Mouse (Mus musculus) G1E (cell line): ENCODE results near the gene Ccnc. TPM values are rescaled to one million over a fixed set of nuclear protein-coding genes. Genes with fewer than 3 reads are reported as not detected.

Experiments used
- ATAC-seq: 2 replicates; pipeline ENCODE4 v1.8.0; 2016; ENCODE audit warnings: mild to moderate bottlenecking; ENCODE audit not compliant: insufficient number of reproducible peaks, poor library complexity, low FRiP score, severe bottlenecking; ENCODE audit errors: extremely low read depth
- DNase-seq: peaks from one replicate; pipeline ENCODE4 v3.0.0; 2012; ENCODE audit warnings: low spot score
- H3K27me3 ChIP-seq: 2 replicates; pipeline ENCODE4 v1.6.1; 2012; ENCODE audit warnings: mild to moderate bottlenecking, low read length, inconsistent platforms; ENCODE audit not compliant: insufficient read depth
- H3K36me3 ChIP-seq: replicated peaks from 2 replicates; pipeline ENCODE3; 2012; ENCODE audit warnings: mild to moderate bottlenecking, inconsistent platforms
- H3K4me1 ChIP-seq: 2 replicates; pipeline ENCODE4 v1.6.1; 2012; ENCODE audit warnings: low read depth, low read length, inconsistent platforms, mixed read lengths; ENCODE audit not compliant: insufficient read depth
- H3K4me3 ChIP-seq: 2 replicates; pipeline ENCODE4 v1.5.1; 2012; ENCODE audit warnings: low read depth, mild to moderate bottlenecking, inconsistent platforms, low read length, moderate library complexity, mixed read lengths
- H3K9me3 ChIP-seq: replicated peaks from 2 replicates; pipeline ENCODE4 v1.6.1; 2012; ENCODE audit warnings: inconsistent platforms
- CTCF ChIP-seq: IDR thresholded peaks from 2 replicates; pipeline ENCODE4 v1.5.1; 2012; ENCODE audit warnings: low read depth, low read length, inconsistent platforms, mixed read lengths
- GATA1 ChIP-seq: IDR thresholded peaks from 2 replicates; pipeline ENCODE4 v1.6.1; 2012; ENCODE audit warnings: borderline replicate concordance, low read length, inconsistent platforms, mixed read lengths
- GATA2 ChIP-seq: IDR thresholded peaks from 2 replicates; pipeline ENCODE4 v1.6.1; 2012; ENCODE audit warnings: low read depth, low read length, inconsistent platforms, borderline replicate concordance
- POLR2AphosphoS5 ChIP-seq: IDR thresholded peaks from 2 replicates; pipeline ENCODE4 v1.6.1; 2012; ENCODE audit warnings: low read depth, low read length, inconsistent platforms; ENCODE audit not compliant: insufficient replicate concordance
- TAL1 ChIP-seq: conservative IDR thresholded peaks from 2 replicates; pipeline ENCODE4 v1.6.1; 2012; ENCODE audit warnings: low read depth, low read length, inconsistent platforms, mixed read lengths
- polyA plus RNA-seq: library from polyadenylated mRNA; stranded (reverse); fragments of >175 nt; gene quantifications from 2 replicates; pipeline ENCODE4 v1.2.3, GENCODE M21; 2012
- total RNA-seq, 2 experiments: library from RNA; stranded (forward) in 1 of 2; stranded (reverse) in 1 of 2; fragments of 200-1000 nt in 1 of 2; fragments of >200 nt in 1 of 2; fragmentation: Nextera tagmentation in 1 of 2; gene quantifications; 2 replicates each; pipeline ENCODE4 v1.2.3; 2014 to 2017

Ccnc gene
- total and polyA plus RNA-seq, 3 experiments: 1.9 to 56.1 (median 46.1) TPM

DNA sequence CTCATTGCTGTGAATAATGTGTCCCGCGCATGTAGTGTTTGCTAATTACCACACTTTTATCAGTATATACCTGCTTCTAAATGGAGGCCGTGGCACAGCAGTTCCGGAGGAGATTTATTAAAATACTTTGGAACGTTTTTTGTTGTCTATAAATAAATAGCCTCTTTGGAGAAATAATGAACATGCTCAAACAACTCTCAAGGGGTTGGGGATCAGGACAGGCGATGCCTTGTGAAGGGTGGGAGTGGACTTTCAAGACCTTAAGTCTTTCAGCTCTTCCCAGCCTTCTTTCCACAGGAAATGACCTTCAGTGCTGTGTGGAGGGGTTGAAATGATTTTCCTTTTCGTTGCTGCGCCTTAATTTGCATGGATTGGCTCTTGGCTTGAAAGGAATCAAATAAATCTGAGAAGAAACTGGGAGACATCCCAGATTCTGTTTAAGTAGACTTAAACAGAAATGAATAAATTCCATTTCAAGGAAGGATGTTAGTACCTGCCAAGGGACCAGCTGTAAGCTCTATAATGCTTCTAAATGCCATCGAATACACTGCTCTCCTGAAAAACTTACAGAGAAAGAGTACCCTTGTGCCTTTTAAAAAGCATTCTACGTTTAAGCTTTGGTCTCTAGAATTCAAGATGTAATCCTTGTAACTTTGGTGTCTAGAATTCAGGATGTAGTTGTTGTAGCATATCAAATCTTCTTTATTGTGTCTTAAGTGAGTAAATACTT lies 44.9 kb upstream of the Ccnc start:
- no peaks in the 10 kb centered on the region; the same call in 1 of the 2 replicates for H3K4me1 ChIP-seq
- H3K9me3 ChIP-seq: peaks cover 16% of the 10 kb centered on the region
- no peak overlapping the region for H3K4me3 ChIP-seq
- H3K27me3 ChIP-seq: peaks cover 17% of the 10 kb centered on the region; the same call in 1 of the 2 replicates
- ATAC-seq (no peak), DNase-seq (no peak)
- TF ChIP-seq CTCF (no peak), GATA1 (no peak), POLR2AphosphoS5 (no peak), GATA2 (no peak), TAL1 (no peak)
- no peaks in the 10 kb centered on the region for H3K36me3 ChIP-seq

DNA sequence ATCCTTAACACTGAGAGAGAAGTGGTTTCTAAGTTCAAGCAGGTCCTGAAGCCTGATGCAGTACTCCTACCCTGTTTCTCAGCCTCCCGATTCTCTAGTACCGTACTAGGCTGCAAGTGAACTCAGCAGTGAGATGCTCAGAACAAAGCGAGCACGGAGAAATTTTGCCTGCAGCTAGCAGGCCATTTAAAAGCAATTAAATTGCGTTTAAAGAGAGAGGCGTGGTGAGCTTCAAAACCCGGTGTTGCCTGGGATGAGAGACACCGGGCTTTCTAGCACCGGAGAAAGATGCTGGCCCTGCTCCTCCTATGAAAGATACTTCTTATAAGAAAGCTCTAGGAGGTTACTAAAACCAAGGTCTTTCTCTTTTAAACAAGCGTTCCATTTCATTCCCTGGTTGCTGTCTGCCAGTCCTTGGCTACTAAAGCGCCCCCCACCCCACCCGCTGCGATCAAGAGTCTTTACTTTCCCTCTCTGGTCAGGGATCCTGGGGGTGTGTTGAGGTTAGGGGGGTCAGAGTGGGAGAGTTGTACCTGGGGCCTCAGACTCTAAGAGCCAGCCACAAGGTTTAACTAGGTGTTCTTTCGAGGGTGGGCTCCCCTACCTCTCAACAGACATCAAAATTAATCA lies 43.0 kb upstream of the Ccnc start:
- Histone ChIP-seq H3K9me3 (peaks cover 3% of the 10 kb centered on the region; the same call in 1 of the 2 replicates), H3K4me3 (no peak overlapping the region), H3K27me3 (peaks cover 26% of the 10 kb centered on the region), H3K4me1 (no peaks in the 10 kb centered on the region; the same call in 1 of the 2 replicates), H3K36me3 (no peaks in the 10 kb centered on the region)
- TF ChIP-seq GATA1 (no peak), GATA2 (no peak), POLR2AphosphoS5 (no peak), TAL1 (no peak), CTCF (no peak)
- ATAC-seq (no peak), DNase-seq (no peak)

DNA sequence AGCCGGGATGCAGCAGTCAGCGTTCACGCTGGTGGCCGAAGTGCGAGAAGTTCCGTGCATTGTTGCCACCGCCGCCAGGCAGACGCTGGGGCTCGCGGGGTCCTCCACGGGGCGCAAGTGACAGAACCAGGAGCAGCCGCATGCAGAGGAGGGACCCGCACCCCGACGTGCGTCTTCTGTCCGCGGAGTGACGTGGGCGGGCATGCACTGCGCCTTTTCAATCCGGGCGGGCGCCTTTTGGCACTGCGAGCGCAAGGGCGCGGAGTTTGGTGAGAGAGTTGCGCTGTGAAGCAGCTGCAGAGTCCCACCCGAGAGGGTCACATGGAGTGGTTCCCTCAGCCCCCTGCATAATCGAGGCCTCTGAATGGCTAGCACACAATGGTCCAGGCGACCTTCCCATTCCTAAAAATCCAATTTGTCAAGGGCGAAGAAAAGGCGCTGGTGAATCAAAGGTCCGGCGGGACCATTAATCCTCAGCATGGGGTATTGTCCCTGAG lies 41.9 kb upstream of the Ccnc start, which contains the start of gene Prdm13:
Prdm13 (minus strand) TSS at position 369 of the 497 bp plus-strand sequence.
- Histone ChIP-seq H3K27me3 (peaks cover 33% of the 10 kb centered on the region), H3K4me3 (no peak within 1 kb of the TSS), H3K4me1 (no peaks in the 10 kb centered on the region; the same call in 1 of the 2 replicates), H3K9me3 (no peaks in the 10 kb centered on the region), H3K36me3 (no peaks in the 10 kb centered on the region)
- TF ChIP-seq GATA2 (no peak), TAL1 (no peak), CTCF (no peak), GATA1 (no peak), POLR2AphosphoS5 (no peak)
- DNase-seq: no peak
- no peak for ATAC-seq

DNA sequence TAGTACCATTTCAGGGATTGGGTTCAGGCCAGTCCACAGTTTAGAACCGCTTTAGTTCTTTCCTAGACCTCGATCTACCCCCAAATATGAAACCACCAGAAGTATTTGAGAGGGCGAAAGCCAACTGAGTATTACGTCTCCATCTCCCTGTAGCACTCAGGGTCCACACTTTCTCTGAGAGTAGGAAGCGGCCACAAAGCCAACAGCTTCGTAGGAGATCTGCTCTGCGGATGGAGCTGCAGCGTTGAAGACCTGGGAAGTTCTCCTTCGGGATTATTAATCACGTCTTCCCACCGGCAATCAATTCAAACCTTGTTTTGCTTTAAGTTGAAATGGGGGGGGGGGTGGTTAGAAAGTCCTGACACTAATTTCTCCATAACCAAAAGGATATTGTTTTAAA lies 41.1 kb upstream of the Ccnc start:
- peaks cover 33% of the 10 kb centered on the region for H3K27me3 ChIP-seq
- no peaks in the 10 kb centered on the region for H3K36me3 ChIP-seq
- H3K9me3 ChIP-seq: no peaks in the 10 kb centered on the region
- TF ChIP-seq TAL1: no peak
- no peak for TF ChIP-seq GATA1
- TF ChIP-seq POLR2AphosphoS5: no peak
- no peak for TF ChIP-seq CTCF
- no peak for TF ChIP-seq GATA2
- no peak overlapping the region for H3K4me3 ChIP-seq
- H3K4me1 ChIP-seq: no peaks in the 10 kb centered on the region; the same call in 1 of the 2 replicates
- ATAC-seq (no peak), DNase-seq (no peak)

DNA sequence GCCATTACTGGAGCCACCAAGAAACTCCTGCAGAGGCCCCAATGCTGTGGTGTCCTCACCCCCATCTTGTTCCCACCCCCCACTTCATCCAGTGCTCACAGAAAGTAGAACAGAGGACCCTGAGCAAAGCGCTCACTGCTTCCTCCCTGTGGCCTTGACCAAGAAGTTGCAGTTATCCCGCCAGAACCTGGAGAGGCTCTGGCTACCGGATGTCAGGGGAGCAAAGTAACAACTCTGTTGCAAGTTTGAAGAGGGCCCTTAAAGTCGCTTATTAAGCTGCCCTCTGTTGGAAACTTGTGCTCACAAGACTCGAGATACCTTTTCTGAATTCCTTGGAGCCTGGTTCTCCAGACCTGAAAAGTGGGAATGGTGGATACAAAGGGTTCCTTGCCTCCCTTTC lies 40.6 kb upstream of the Ccnc start:
- peaks cover 33% of the 10 kb centered on the region for H3K27me3 ChIP-seq
- H3K4me1 ChIP-seq: no peaks in the 10 kb centered on the region; the same call in 1 of the 2 replicates
- H3K4me3 ChIP-seq: no peak overlapping the region
- no peak for TF ChIP-seq POLR2AphosphoS5
- TF ChIP-seq CTCF: no peak
- no peak for TF ChIP-seq GATA1
- no peak for TF ChIP-seq TAL1
- no peak for TF ChIP-seq GATA2
- H3K36me3 ChIP-seq: no peaks in the 10 kb centered on the region
- DNase-seq (no peak), ATAC-seq (no peak)
- no peaks in the 10 kb centered on the region for H3K9me3 ChIP-seq
